Mouse (Mus musculus) MEL (cell line): ENCODE data around the gene Scd3.

Experiments used
- CTCF ChIP-seq, 3 experiments: IDR thresholded peaks in 2 of 3; conservative IDR thresholded peaks in 1 of 3; 2 replicates each; pipeline ENCODE4 v1.5.1; 2011 to 2012; ENCODE audit warnings: low read length in 3 of 3, low read depth in 2 of 3, mild to moderate bottlenecking in 2 of 3, improper control_type of control experiment in 1 of 3, inconsistent platforms in 1 of 3, mixed read lengths in 1 of 3, moderate library complexity in 1 of 3; ENCODE audit not compliant: control insufficient read depth in 1 of 3, insufficient read depth in 1 of 3, poor library complexity in 1 of 3, severe bottlenecking in 1 of 3
- ELF1 ChIP-seq: IDR thresholded peaks from 2 replicates; pipeline ENCODE4 v1.6.1; 2014; ENCODE audit warnings: low read depth, mild to moderate bottlenecking, inconsistent platforms, low read length, improper control_type of control experiment, moderate library complexity
- KAT2A ChIP-seq: conservative IDR thresholded peaks from 2 replicates; pipeline ENCODE4 v1.6.1; 2012; ENCODE audit warnings: low read depth, low read length, improper control_type of control experiment, inconsistent platforms
- POLR2A ChIP-seq, 2 experiments: IDR thresholded peaks; 2 replicates each; pipeline ENCODE4 v1.6.1; 2011 to 2012; ENCODE audit warnings: low read length in 2 of 2, mild to moderate bottlenecking in 2 of 2, control low read depth in 1 of 2, improper control_type of control experiment in 1 of 2, low read depth in 1 of 2, moderate library complexity in 1 of 2; ENCODE audit not compliant: control insufficient read depth in 1 of 2, insufficient read depth in 1 of 2, poor library complexity in 1 of 2
- RAD21 ChIP-seq: IDR thresholded peaks from 2 replicates; pipeline ENCODE4 v1.6.1; 2011; ENCODE audit warnings: mild to moderate bottlenecking, low read depth, low read length, improper control_type of control experiment

GRCm38 (mm10) chr19:44273711-44274110 lies 70.6 kb downstream of the Scd3 start:
- TF ChIP-seq POLR2A (IDR thresholded peaks at IDR 0.05; ENCODE audit: control insufficient read depth in 1 of 2, insufficient read depth in 1 of 2, low read depth in 1 of 2, low read length in 2 of 2, poor library complexity in 1 of 2) (no peak), CTCF (IDR thresholded peaks at IDR 0.05 in 2 of 3, conservative IDR thresholded peaks at IDR 0.05 in 1 of 3; ENCODE audit: control insufficient read depth in 1 of 3, insufficient read depth in 1 of 3, low read depth in 2 of 3, low read length in 3 of 3, poor library complexity in 1 of 3, severe bottlenecking in 1 of 3) (no peak), RAD21 (no peak), ELF1 (no peak), KAT2A (no peak)
